Mouse (Mus musculus) retina, postnatal 7 days (tissue): ENCODE results near the gene Gnat1.

Source experiments
- DNase-seq: peaks from one replicate; pipeline ENCODE4 v3.0.0-alpha.2; 2012; ENCODE audit warnings: low read depth, low spot score

Gene Gnat1

GRCm38 (mm10) chr9:107627387-107628255, 51.9 kb downstream of the Gnat1 start:
- no peak for DNase-seq

- DNase-seq: peak; percentile 79
These were observed 52.7 kb downstream of the Gnat1 start for GRCm38 (mm10) chr9:107626844-107627277.

DNA sequence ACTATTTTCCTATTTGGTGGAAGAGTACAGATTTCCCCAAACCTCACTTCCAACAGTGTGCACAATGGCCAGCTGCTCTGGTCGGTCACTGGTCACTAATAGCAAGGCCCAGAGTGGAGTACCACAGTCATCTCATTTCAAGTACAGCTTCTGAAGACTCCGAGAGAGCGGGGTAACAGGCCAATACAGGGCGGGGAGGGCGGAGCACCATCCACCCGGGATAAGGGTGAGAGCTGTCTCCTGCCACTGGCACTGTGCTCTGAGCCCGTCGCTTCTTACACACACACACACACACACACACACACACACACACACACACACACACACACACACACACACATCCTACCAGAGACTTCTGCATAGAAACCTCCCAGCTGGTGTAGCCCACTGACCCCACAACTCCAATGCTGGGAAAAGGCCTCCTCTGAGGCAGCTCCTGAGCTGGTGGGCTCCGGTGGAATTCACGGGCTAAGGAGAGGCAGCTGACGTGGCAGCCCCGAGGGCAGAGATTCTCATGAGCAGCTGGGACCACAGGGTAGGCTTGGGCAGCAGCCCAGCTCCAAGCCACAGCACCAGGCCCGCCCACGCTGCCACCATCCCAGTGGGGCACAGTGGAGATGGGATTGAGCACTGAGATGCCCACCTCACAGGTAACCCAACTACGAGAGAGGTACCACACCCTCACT, 53.2 kb downstream of the Gnat1 start:
- no peak for DNase-seq

GRCm38 (mm10) chr9:107625351-107626128, 54.0 kb downstream of the Gnat1 start:
- no peak for DNase-seq

DNA sequence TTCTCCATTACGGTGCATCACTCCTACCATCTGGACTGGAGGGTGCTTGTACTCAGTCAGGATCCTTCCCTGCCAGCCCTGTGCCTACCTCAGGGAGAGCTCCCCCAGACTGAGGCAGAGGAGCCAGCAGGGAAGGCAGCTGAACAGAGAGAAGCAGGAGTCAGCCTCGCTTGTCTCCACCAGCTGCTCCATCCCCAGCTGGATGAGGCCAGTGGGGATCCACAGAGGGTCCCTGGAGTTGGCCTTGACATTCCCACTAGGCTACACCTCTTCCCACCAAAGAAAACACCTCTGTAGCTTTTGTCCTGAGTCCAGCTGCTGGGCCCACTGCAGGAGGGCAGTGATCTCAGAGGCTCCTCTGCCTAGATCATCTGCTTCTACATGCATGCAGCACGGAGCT, 54.6 kb downstream of the Gnat1 start:
- DNase-seq: no peak

DNA sequence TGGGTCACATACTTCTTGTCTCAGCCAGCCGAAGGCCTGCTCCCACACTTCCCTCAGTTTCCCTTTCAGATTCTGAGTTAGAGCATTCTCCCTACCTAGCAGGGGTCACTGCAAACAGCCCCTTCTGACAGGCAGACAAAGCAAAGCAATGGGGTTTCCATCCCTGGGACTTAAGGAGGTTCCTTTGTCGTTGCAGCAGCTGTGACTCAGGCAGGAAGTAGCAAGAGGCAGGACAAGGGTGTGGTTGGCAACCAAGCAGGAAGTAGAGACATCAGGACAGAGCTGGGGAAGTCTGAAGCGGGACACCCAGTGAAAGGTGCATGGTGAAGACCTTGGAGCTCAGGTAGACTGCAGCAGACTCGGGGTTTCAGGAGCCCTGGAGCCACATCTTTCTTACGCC, 55.0 kb downstream of the Gnat1 start:
- no peak for DNase-seq
